Mouse (Mus musculus) liver, postnatal 0 days (tissue): ENCODE data around the gene Dctn2.

Experiments used
- CTCF ChIP-seq: sonication (generic); IDR thresholded peaks from 2 replicates; pipeline ENCODE4 v1.5.1; 2016; ENCODE audit warnings: antibody characterized with exemption, low read depth
- EP300 ChIP-seq: IDR thresholded peaks from 2 replicates; pipeline ENCODE4 v1.6.1; 2016; ENCODE audit warnings: antibody characterized with exemption, low read depth, mild to moderate bottlenecking

- TF ChIP-seq CTCF (no peak), EP300 (no peak)
Measured at GRCm38 (mm10) chr10:127290930-127291880, 25.0 kb downstream of the Dctn2 start.
